8 mouse cellular contexts compared by ENCODE assay signal in the genomic region with DNA sequence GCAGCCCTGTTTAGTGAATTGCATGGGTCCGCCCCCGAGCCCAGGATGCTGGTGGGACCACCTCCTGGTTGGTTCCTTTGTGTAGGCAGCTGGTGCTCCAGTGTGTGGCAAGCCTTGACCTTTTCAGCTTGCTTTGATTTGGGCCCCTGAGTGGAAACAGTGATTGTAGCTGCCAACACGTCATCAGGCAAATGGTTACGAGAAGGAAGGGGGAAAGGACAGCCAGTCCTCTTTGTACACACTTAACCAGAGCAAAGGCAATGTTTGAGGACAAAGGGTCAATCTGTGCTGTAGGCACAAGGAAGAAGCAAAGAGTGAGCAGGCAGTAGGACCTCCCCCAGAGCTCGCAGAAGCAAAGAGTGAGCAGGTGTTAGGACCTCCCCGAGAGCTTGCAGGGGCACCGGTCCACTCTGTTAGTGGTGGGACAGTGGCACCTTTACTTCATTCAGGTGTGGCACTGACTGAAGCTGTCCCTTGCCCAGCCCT.
DNase-seq lines count a peak whose midpoint lies in the region; ATAC-seq lines count a peak whose summit lies in the region.

No protein-coding gene starts in this region.

- WGBS in forebrain, embryonic 16.5 days: 28% methylated on average over 7 of the region's 7 CpGs

- H3K36me3 ChIP-seq in forebrain, embryonic 16.5 days (ENCODE audit: control insufficient read depth, insufficient read depth): no peaks in the 10 kb centered on the region

- H3K9me3 ChIP-seq in forebrain, embryonic 16.5 days (ENCODE audit: control insufficient read depth, low read length): no peaks in the 10 kb centered on the region

- no peak overlapping the region for H3K9ac ChIP-seq in forebrain, embryonic 16.5 days (replicated peaks; ENCODE audit: low read depth, low read length)

- no peak overlapping the region for H3K27ac ChIP-seq in forebrain, embryonic 16.5 days (ENCODE audit: low read length)

- peaks cover 12% of the 10 kb centered on the region for H3K4me1 ChIP-seq in forebrain, embryonic 16.5 days (replicated peaks; ENCODE audit: control insufficient read depth, insufficient read depth, low read length)

- intact Hi-C loops in gastrocnemius, postnatal 36 days (cut with DNase I): no loop called here

- peak; percentile 79 for DNase-seq in heart, adult 11 months
- no peak for DNase-seq in heart, adult 18-20 months
- DNase-seq in R1 (ENCODE audit: low read depth, low spot score): peak; percentile 3
- DNase-seq in lung, adult 18-20 months: peak; percentile 67 to 84
- no peak for DNase-seq in gastrocnemius, postnatal 10 days
- no peak for DNase-seq in gastrocnemius, postnatal 36 days
- DNase-seq in gastrocnemius, adult 8-10 months (ENCODE audit: low spot score in 2 of 2): no peak

- H3K4me2 ChIP-seq in forebrain, embryonic 16.5 days (ENCODE audit: low read length): no peak overlapping the region

- peak; percentile 77 for ATAC-seq in forebrain, embryonic 16.5 days

- no peaks in the 10 kb centered on the region for H3K27me3 ChIP-seq in forebrain, embryonic 16.5 days (replicated peaks; ENCODE audit: control insufficient read depth, insufficient read depth, low read length)

- no peak overlapping the region for H3K4me3 ChIP-seq in forebrain, embryonic 16.5 days (replicated peaks; ENCODE audit: low read length)

Comparison
In these comparisons a context has a peak if more than half of its experiments do, and no peak if none do; other contexts are left out.
1. DNase-seq: peak in heart, adult 11 months (single experiment), R1 (single experiment) and lung, adult 18-20 months (2 of 2); none in heart, adult 18-20 months (0 of 2), gastrocnemius, postnatal 10 days (single experiment), gastrocnemius, postnatal 36 days (0 of 2) and gastrocnemius, adult 8-10 months (0 of 2).